Mouse (Mus musculus) left cerebral cortex, postnatal 36 days (tissue): ENCODE data around the gene Frrs1l. TPM values are rescaled to one million over a fixed set of nuclear protein-coding genes. Genes with fewer than 3 reads are reported as not detected.

Experiments used
- DNase-seq, 2 experiments: peaks; one replicate each; pipeline ENCODE4 v3.0.0; 2021 to 2022; ENCODE audit warnings: low spot score in 2 of 2, mixed read lengths in 1 of 2
- intact Hi-C: fragments of 180-260 bp; cut with DNase I; formaldehyde crosslinking; loops from one replicate; pipeline ENCODE4 v1.15.1; 2025
- total RNA-seq, 2 experiments: library from RNA; stranded (reverse); gene quantifications; 2 replicates each; pipeline ENCODE4 v1.2.3; 2021

Gene Frrs1l
- total RNA-seq, 2 experiments from 2014 or later: 194 to 206 TPM

DNA sequence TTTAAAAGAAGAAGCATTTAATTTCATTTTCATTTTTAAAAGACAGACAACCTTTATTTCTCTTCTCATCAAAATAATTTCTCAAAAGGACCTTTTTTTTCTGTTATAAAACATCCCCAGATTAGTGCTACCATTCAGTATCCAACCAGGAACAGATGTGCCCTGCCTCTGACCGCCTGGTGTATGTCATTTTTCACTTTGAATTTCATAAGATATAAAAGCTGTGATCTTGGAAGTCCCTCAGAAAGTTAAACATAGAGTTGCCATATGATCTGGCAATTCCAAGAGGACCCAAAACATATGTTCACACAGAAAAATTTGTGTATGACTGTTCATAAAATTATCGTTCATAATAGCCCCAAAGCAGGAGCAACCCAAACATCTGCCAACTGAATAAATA lies 1.8 kb upstream of the Frrs1l start:
- intact Hi-C loops: loop anchor here (5.0 kb wide), 1 partner anchor 45 kb away; the partner anchor contains the start of gene Tmem245
- no peak for DNase-seq

DNA sequence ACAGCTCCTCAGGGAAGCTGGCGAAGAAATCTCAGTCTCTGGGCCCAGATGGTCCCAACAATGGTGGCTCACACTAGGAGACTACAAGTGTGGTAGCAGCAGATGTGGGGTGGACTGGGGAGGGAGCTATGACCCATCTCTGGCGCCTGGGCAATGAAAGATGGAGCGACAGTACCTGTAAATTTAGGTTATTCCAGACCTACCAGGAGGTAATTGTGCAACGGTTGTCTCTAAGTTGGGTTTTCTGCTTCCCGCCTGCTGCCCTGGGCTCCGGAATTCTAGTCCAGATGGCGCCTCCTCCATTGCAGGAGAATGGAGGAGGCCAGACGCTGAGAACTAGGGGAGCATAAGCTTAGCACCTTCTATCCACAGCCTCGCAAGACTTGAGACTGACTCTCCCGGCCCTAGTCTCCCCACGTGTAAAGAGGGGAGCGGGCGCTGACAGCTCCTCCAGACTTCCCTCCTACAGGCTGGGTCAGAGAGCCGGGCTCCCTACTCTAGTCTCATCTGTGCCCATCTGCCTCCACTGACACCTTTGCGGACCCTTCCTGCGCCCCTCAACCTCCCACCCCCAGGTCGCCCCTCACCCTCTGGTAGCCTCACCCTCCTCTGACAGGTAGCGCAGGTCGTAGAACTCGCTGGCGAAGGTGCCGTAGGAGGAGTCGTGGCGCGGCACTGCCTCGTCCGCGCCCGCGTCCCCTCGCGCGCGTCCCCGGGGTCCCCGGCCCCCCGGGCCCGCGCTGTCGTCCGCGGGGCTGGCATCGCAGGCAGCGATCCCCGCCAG lies 568 bp downstream of the Frrs1l start:
- DNase-seq: peak; percentile 49 to 76
- intact Hi-C loops: loop anchor here (5.0 kb wide), 1 partner anchor 42 kb away; the partner anchor contains the start of gene Tmem245

DNA sequence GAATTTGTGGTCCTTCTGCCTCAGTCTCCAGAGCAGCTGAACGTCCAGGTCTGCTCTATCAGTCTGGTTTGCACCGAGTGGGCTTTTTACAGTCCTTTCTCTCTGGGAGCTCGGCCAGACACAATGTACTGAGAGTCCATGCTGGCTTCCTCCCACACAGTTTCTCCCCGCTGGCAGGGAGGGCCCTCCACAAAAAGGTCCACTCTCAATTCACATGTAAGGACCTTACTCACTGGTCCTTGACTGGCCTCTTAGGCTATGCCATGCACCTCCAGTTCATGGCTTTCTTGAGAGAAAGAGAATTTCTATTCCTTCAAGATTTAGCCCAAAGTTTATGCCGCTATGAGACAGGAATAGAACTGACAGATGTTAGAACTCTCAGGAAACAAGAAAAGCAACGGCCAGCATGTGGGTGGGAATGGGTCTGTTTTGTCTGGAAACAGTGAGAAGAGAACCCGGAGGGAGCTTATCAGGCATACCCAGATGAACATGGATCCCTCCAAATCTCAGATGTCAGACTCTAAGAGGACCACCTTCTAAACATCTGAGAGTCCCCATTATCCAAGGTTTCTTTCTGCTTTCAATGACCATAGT lies 24.5 kb downstream of the Frrs1l start:
- DNase-seq: peak; percentile 65 to 72
- intact Hi-C loops: no loop called here

DNA sequence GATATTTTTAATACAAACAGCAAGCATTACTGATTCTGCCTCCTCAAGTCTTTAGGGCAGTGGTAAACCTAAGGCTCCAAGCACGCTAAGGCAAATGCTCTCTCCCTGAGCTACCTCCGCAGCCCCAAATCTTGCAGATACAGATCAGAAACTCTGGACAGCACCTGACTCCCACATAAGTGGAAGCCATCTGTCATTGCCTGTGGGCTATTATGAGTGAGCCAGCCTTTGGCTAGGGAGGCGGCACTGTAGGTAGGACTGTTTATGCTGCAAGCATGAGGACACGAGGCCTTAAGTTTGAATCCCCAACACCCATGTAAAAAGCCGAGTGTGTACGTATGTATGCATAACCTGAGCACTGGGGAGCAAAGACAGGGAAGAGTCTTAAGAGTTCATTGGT lies 26.5 kb downstream of the Frrs1l start:
- DNase-seq: peak; percentile 52 to 65
- intact Hi-C loops: no loop called here

DNA sequence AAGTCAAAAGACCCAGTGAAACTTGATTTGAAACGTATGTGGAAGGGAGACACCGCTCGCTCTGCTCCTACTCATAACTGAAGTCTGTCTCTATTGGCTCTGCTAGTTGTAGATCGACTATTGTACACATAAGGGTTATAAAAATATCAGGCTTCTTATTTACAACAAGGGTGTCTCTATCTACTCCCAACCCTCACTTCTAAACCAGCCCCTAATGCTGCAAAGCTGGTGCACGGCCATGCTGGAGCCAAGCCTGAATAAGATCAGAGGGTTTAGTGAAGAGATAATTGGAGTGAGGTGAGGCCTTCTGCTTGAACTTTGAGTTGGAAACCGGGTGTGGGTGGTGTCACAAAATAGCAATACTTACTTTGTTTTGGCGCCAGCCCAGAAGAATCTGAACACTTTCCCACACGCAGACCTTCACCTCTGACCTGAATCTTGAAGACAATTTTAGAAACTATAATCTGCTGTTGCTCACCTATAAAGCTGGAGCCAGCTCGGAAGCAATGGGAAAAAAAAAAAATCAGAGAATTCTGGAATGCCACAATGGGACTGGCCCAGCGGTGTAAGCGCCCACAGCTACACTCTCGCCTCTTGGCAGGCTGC lies 28.8 kb downstream of the Frrs1l start:
- intact Hi-C loops: no loop called here
- DNase-seq: no peak

DNA sequence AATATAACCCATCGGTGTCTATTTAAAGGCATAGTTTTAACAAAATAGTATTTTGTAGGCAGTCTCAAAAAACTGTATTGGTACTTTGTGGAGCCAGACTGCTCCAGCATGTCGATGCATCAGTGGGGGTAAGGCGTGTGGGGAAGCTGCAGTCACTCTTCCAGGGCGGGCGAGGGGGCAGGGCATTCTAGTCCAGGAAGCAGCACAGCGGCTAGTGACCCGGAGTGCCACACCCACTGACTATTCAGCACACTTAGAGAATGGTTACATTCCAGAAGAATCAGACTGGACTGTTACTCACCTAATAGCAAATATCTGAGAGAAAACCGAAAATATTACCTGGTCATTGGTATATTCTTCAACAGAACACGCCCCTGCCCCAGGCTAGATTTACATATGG lies 32.7 kb downstream of the Frrs1l start:
- DNase-seq: no peak

DNA sequence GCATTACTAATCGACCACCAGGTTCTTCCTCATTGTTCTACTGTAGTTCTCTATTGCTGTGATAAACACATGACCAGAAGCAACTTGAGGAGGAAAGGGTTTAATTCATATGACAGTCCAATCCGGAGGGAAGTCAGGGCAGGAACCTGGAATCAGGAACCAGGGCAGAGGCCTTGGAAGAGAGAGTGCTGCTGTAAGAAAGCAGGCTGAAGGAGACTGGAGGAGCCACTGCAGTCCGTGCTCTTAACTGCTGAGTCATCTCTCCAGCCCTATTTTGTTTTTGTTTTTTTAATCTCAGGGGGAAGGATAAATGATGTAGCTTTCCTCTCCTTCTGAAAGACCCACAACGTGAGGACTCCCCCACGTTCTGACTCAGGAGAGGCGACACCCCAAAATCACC lies 37.0 kb downstream of the Frrs1l start:
- intact Hi-C loops: no loop called here
- no peak for DNase-seq

More for the DNA sequence above, 32.7 kb downstream of the Frrs1l start:
- intact Hi-C loops: no loop called here

DNA sequence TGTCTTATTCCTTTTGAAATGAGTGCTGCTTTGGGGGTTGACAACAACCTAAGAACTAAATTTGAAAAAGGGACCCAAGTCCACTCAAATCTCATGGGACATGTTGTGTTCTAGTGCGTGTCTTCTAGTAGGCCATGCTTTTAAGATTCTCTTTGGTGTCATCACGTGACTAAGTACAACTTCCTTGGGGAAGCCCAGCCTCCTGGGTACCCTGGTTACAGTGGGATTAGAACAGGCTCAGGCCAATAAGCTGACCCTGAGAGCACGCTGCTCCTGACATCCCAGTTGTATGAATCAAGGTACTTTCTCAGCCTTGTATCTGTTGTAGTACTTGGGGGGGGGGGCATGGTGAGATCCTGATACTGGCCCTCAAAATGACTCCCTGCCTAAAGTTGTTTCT lies 38.5 kb downstream of the Frrs1l start:
- intact Hi-C loops: no loop called here
- no peak for DNase-seq

DNA sequence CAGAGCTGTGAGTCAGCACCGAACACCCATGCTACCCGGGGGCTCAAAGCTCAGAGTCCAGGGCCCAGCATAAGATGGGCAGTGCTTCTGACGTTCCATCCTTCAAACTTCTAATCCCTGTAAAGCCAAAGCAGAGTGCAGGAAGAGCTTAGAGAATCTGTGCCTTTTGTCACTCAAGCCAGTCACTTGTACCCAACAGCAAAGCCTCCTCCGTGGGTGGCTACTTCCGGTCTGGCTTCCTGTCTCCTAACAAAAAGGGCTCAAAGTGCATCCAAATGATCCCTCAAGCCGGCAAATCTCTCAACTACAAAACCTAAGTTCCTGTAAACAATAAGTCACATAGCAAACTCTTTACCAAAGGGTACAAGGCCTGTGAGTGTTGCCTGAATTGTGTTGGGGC lies 40.7 kb downstream of the Frrs1l start:
- intact Hi-C loops: loop anchor here (5.0 kb wide), 1 partner anchor 43 kb away; the partner anchor contains the start of gene Frrs1l
- no peak for DNase-seq

DNA sequence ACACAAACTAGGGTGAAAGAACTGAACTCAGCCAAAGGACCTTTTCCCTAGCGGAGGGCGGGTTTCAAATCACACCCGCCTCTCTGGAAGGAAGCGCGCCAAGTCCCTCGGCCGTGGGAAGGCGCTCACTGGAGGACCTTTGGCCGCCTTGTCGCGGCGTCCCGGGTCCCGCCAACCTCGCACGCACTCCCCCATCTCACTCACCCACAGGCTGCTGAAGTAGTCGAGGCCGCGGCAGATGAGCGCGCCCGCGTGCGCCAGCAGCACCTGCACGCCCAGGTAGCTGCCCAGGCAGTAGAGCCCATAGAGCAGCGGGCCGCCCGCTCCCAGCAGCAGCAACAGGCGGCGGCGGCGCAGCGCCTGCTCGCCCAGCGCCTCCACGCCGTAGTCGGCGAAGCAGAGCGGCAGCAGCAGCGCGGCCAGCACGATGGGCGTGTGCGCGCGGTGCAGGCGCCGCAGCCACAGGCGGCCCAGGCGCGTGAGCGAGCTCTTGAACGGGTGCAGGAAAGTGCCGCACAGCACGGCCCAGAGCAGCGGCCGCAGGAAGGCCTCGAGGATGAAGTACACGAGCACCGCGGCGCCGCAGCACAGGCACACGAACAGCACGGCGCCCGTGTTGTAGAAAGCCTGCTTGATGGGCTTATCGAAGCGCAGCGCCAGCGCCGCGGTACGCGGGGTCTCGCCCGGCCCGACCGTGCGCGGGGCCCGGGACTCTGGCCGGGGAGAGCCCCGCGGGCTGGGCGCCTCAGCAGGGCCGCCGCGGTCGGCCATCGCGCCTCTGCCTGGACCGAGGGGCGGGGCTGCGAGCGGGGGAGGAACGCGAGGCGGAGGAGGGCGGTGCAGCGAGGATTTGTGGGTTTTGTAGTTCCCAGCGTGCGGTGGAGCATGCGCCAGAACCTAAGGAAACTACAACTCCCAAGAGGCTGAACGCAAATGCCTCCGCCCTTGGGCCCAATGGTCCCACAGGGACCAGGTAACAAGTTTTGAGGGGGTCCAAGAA lies 43.2 kb downstream of the Frrs1l start, which contains the start of gene Tmem245:
Gene Tmem245, minus strand, starts transcription at position 797 of the 1,000 bp plus-strand sequence.
- intact Hi-C loops: loop anchor here (5.0 kb wide), 1 partner anchor 45 kb away; the partner anchor contains the start of gene Frrs1l
- peak; percentile 92 for DNase-seq

DNA sequence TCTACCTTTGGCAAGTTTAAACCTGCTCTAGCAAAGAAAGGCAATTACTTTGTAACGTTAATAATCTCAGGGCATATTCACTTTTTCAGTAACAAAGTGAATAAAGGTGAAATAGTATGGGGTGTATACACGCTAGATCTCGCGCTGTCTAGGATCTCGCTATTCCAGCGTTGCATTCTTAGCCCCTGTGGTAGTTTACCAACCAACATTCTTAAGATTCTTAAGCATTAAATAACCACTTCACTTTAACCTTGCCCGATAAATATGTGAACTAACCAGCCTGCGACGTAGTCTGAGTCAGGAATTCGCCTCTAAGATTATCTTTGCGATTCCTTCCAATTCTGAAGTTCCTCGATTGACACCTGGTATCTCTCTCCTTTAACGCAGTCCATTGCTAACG lies 44.0 kb downstream of the Frrs1l start:
- intact Hi-C loops: loop anchor here (5.0 kb wide), 1 partner anchor 46 kb away; the partner anchor contains the start of gene Frrs1l
- no peak for DNase-seq

DNA sequence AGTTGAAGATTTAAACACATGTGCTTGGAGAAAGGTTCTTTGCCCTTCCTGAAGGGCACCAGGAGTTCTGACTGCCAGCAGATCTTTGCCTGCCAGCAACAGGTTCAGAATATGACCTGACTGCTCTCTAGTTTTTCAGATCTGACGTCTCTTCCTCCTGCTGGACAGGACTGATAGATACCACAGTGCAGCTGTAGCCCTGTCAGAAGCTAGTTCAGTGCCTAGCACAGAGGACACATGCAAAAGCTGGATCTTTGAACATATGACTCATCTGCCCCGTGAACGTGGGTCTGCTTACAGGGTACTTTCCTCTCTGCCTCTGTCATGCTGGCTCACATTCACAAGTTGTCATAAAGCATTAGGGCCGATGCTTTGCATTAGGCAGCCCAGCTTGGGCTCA lies 45.9 kb downstream of the Frrs1l start:
- DNase-seq: no peak
- intact Hi-C loops: no loop called here

DNA sequence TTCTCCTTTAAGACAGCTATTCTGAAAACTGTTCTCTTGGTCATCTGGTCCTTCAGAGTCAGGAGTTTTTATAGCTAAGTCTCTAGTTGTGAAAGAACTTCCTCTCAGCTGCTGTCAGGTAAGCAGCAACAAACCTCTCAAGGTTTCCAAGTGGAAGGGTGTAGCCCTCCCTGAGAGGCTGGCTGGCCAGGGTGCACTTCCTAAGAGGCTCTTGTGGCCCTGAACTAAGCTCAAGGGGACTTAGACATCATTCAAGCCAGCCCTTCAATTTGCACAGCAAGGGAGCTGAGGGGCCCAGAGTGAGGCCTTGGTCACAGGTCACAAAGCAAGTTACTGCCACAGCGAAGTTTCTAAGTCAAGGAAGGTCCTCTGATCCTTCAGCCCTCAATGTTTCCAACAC lies 46.9 kb downstream of the Frrs1l start:
- intact Hi-C loops: no loop called here
- no peak for DNase-seq

DNA sequence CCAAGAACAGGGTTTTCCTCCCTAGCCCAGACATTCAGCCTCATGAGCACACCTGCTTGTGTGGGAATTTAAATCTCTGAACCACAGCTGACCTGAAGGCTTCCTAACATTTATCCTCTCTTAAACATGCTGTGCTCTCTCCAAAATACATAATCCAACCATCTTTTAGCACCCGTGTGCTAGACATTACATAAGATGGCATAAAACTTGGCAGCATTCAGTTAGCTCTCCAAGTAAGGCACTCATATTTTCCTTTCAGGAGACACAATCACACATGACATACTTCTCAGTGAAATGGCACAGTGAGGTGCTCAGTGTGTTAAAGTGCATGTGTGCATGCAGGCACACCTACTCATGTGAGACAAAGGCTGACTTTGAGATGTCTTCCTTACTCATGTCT lies 47.6 kb downstream of the Frrs1l start:
- intact Hi-C loops: no loop called here
- DNase-seq: no peak

DNA sequence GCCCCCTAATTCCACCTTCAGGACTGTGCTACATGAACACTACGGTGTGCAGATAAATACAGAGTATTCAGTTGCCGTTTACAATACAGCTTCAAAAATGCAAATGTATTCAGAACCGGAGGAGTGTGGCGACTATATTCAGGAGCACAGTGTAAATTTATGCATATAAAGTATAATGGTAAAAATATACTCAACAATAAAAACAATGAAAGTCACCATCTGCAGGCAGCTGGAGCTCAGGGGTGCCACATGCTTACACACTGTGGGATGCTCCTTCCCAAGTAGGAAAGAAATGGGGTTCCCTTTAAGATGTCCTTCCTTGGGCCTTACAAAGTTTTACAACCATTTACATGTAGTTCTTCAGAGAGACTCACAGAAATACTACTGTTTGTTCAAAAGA lies 48.7 kb downstream of the Frrs1l start:
- intact Hi-C loops: no loop called here

DNA sequence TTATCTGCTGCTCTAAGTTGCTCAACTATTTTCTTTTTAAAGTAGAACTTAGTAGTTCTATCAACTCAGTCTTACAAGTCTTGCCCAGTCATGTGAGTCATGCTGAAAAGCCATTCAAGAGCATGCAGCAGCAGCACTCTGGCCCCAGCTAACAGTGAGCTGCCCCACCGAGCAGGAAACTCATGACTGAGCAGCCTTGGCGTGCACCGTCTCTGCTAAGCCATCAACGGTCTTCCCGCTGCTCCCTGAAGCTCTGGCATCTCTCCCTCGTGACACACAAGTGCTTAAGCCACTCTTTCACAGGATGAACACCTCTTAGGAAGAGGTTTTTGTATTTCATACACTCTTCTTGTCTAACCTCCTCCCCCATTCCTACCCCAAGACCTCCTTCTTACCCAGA lies 53.1 kb downstream of the Frrs1l start:
- intact Hi-C loops: no loop called here
- no peak for DNase-seq

More for the DNA sequence above, 48.7 kb downstream of the Frrs1l start:
- DNase-seq: no peak

DNA sequence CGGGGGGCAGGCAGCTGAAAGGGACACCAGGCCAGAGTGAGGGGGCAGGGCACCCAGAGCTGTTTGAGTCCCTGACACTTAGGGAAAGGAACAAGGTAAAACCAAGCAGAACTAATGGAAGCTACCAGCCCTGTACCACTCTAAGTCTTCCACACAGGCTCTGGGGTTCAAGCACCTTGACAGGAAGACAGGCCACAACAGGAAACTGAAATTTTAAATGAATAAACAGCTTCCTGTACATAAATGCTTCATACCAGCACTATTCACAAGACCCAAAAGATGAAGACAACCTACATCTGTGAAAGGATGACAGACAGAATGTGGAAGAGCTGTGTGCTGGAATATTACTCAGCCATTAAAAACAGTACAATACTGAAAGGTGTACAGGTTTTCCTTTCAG lies 54.9 kb downstream of the Frrs1l start:
- no peak for DNase-seq
- intact Hi-C loops: no loop called here

DNA sequence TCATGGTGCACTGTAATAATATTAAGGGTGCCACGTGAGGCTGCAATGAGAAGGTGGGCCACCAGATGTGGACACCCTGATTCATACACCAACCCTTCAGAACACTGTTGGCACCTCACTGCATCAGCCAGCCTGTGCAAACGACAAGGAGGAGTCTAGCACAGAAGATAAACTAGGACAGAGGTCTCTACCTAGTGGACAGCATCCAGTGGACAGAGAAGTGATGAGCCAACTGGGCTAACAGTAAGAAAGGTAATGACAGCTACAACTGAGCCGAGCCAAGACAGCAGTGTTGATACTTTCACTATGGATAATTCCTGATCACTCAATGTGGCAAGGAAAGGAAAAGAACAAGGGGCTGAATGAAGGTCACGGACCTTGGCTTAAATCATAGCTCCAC lies 57.0 kb downstream of the Frrs1l start:
- intact Hi-C loops: no loop called here
- no peak for DNase-seq

DNA sequence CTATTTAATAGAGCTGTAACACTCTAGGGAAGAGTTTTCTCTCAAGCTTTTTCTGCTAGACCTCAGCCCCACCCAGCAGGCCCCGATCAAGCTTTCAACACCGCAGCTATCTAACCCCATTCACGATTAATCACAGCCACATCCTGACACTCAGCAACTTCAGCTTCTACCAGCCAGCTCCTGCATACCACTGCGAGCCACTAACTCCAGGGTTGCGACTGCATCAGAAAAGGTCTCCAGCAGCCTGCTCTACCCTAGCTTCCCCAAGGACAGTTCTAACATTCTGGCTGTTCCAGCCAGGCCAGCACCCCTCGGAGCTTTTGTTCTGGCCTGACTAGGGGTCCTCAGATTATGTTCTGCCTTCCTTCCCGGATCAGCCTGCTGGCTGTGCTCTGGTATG lies 58.1 kb downstream of the Frrs1l start:
- intact Hi-C loops: no loop called here

More for the DNA sequence above, 58.1 kb downstream of the Frrs1l start:
- DNase-seq: no peak
